ENCODE assay signal across 7 mouse cellular contexts in genomic region chr17:42316612-42316982, GRCm38 (mm10). TPM values are rescaled to one million over a fixed set of nuclear protein-coding genes. Genes with fewer than 3 reads are reported as not detected.
DNase-seq lines count a peak whose midpoint lies in the region; ATAC-seq lines count a peak whose summit lies in the region.

No protein-coding gene starts in this region.

- intact Hi-C loops in left cerebral cortex, postnatal 4 days (cut with DNase I): loop anchor here (10.0 kb wide), 1 partner anchor 288 kb away; no protein-coding TSS in a partner anchor

- peak; percentile 34 to 40 for DNase-seq in left cerebral cortex, adult 18-20 months (ENCODE audit: low spot score in 2 of 2)
- no peak for DNase-seq in left cerebral cortex, adult 11 months (ENCODE audit: low spot score)
- DNase-seq in cerebellum, adult 9-11 months: peak; percentile 69
- peak; percentile 41 for DNase-seq in left cerebral cortex, postnatal 4 days
- DNase-seq in right cerebral cortex, adult 18-20 months: peak; percentile 54

- ATAC-seq in frontal cortex, adult (ENCODE audit: low TSS enrichment): peak; percentile 56
- no peak for ATAC-seq in erythroid progenitor cell, adult 5-6 weeks (replicated peaks; ENCODE audit: low FRiP score, poor library complexity, severe bottlenecking)

RNA-seq across cellular contexts. Expression of gene Ptchd4, which starts 0.8 kb away (rescaled TPM):
- total RNA-seq in left cerebral cortex, adult 18-20 months (2021): 10 to 100 TPM in 1 of 2 experiments, 1 to 10 TPM in 1; 8.4 to 10.3 TPM
- 10 to 100 TPM; 10.4 to 11.0 TPM for total RNA-seq in left cerebral cortex, postnatal 4 days (2021)
- total RNA-seq in erythroid progenitor cell, adult 5-6 weeks (2015; ENCODE audit: low replicate concordance): not detected in 2 replicates
- total RNA-seq in erythroid progenitor cell, adult 5-6 weeks (2017; ENCODE audit: low replicate concordance): not detected in 2 replicates

Comparison
In these comparisons a context has a peak if more than half of its experiments do, and no peak if none do; other contexts are left out.
1. RNA of gene Ptchd4, which starts 0.8 kb away (total RNA-seq): 10.4 to 11.0 TPM in left cerebral cortex, postnatal 4 days and 8.4 to 10.3 TPM in left cerebral cortex, adult 18-20 months; not detected in erythroid progenitor cell, adult 5-6 weeks; every median in the first group is over 4 times any median in the second.